Mouse (Mus musculus) neural tube, embryonic 11.5 days (tissue): ENCODE measurements around the gene Plk5. TPM values are rescaled to one million over a fixed set of nuclear protein-coding genes. Genes with fewer than 3 reads are reported as not detected.

ENCODE experiments used
- ATAC-seq: fragments of 200-750 bp; cut with Nextera tagmentation; 2 replicates; pipeline ENCODE4 v1.8.0; 2017; ENCODE audit warnings: moderate number of reproducible peaks, mild to moderate bottlenecking, moderate TSS enrichment, moderate library complexity; ENCODE audit not compliant: insufficient read depth, low FRiP score, low TSS enrichment
- DNase-seq: peaks from one replicate; pipeline ENCODE4 v3.0.0-alpha.2; 2015; ENCODE audit warnings: low spot score
- H3K27ac ChIP-seq: fragments of 300-500 bp; sonication (generic); 2 replicates; pipeline ENCODE4 v1.5.1; 2014; ENCODE audit warnings: low read depth, mild to moderate bottlenecking, low read length
- H3K27me3 ChIP-seq: fragments of 300-500 bp; sonication (generic); 2 replicates; pipeline ENCODE4 v1.6.1; 2014; ENCODE audit warnings: mild to moderate bottlenecking, low read length, mixed read lengths; ENCODE audit not compliant: control insufficient read depth, insufficient read depth
- H3K36me3 ChIP-seq: fragments of 300-500 bp; sonication (generic); 2 replicates; pipeline ENCODE4 v1.6.1; 2014; ENCODE audit warnings: mild to moderate bottlenecking, low read length, moderate library complexity, mixed read lengths; ENCODE audit not compliant: control insufficient read depth, insufficient read depth
- H3K4me1 ChIP-seq: fragments of 300-500 bp; sonication (generic); 2 replicates; pipeline ENCODE4 v1.6.1; 2014; ENCODE audit warnings: low read length, mixed read lengths; ENCODE audit not compliant: control insufficient read depth, insufficient read depth
- H3K4me2 ChIP-seq: fragments of 300-500 bp; sonication (generic); 2 replicates; pipeline ENCODE4 v1.6.1; 2014; ENCODE audit warnings: low read depth, mild to moderate bottlenecking, moderate library complexity
- H3K4me3 ChIP-seq: fragments of 300-500 bp; sonication (generic); 2 replicates; pipeline ENCODE4 v1.5.1; 2014; ENCODE audit warnings: low read depth, low read length
- H3K9ac ChIP-seq: fragments of 300-500 bp; sonication (generic); 2 replicates; pipeline ENCODE4 v1.6.1; 2014; ENCODE audit warnings: mild to moderate bottlenecking, low read length
- H3K9me3 ChIP-seq: fragments of 300-500 bp; sonication (generic); 2 replicates; pipeline ENCODE4 v1.6.1; 2016; ENCODE audit warnings: low read length; ENCODE audit not compliant: control insufficient read depth
- WGBS: fragments of 180-500 bp; shearing (Covaris S2); extraction: QIAGEN DNeasy Blood & Tissue Kit; methylation state at CpG from one replicate; pipeline ENCODE4 v1.1.7; 2014; 5-methylcytosine and 5-hydroxymethylcytosine counted together
- polyA plus RNA-seq: library from polyadenylated mRNA; unstranded; fragments of >200 nt; fragmentation: Nextera tagmentation; extraction: Ambion mirVana; gene quantifications from 2 replicates; pipeline ENCODE4 v1.2.1, GENCODE M21; 2014

Plk5 gene
- polyA plus RNA-seq, 1 experiment from 2014 or later, result 0.17 TPM

- Histone ChIP-seq H3K9ac (peak within 1 kb of the TSS; percentile 76), H3K36me3 (peaks cover 4% of the 10 kb centered on the region; the same call in 1 of the 2 replicates), H3K4me1 (peaks cover 17% of the 10 kb centered on the region), H3K9me3 (no peaks in the 10 kb centered on the region), H3K4me3 (peak within 1 kb of the TSS; percentile 91), H3K27me3 (peaks cover 13% of the 10 kb centered on the region), H3K27ac (no peak within 1 kb of the TSS), H3K4me2 (peak within 1 kb of the TSS; percentile 87)
- DNase-seq, result peak; percentile 91
- peak; percentile 45; the same call in 1 of the 2 replicates for ATAC-seq
- under 1% methylated on average over 34 of the region's 34 CpGs for WGBS
These were observed 35.9 kb upstream of the Plk5 start, which contains the start of gene 2310011J03Rik for GRCm38 (mm10) chr10:80320340-80320760. 2310011J03Rik (minus strand) TSS chr10:80320537.

GRCm38 (mm10) chr10:80321014-80321669 lies 35.1 kb upstream of the Plk5 start:
- ATAC-seq (no peak), DNase-seq (no peak)
- H3K9me3 ChIP-seq, result no peaks in the 10 kb centered on the region
- H3K4me2 ChIP-seq, result no peak overlapping the region
- H3K4me3 ChIP-seq, result no peak overlapping the region
- no peak overlapping the region for H3K27ac ChIP-seq
- no peak overlapping the region for H3K9ac ChIP-seq
- peaks cover 14% of the 10 kb centered on the region for H3K4me1 ChIP-seq
- peaks cover 7% of the 10 kb centered on the region for H3K27me3 ChIP-seq
- H3K36me3 ChIP-seq, result peaks cover 2% of the 10 kb centered on the region; the same call in 1 of the 2 replicates
- WGBS, result 82% methylated on average over 6 of the region's 6 CpGs

- H3K27ac ChIP-seq, result no peak overlapping the region
These were observed 34.3 kb upstream of the Plk5 start for GRCm38 (mm10) chr10:80321670-80322581.

GRCm38 (mm10) chr10:80322811-80323211 lies 33.4 kb upstream of the Plk5 start:
- peak overlapping the region; percentile 56; the same call in 1 of the 2 replicates for H3K9ac ChIP-seq
- no peaks in the 10 kb centered on the region for H3K27me3 ChIP-seq
- peaks cover 14% of the 10 kb centered on the region for H3K4me1 ChIP-seq
- peak overlapping the region; percentile 44 for H3K4me3 ChIP-seq
- DNase-seq (no peak), ATAC-seq (no peak)
- no peak overlapping the region for H3K27ac ChIP-seq
- no peaks in the 10 kb centered on the region for H3K9me3 ChIP-seq
- H3K36me3 ChIP-seq, result peaks cover under 1% of the 10 kb centered on the region; the same call in 1 of the 2 replicates
- peak overlapping the region; percentile 93 for H3K4me2 ChIP-seq
- 13% methylated on average over 24 of the region's 28 CpGs for WGBS

More at GRCm38 (mm10) chr10:80321670-80322581, 34.3 kb upstream of the Plk5 start:
- ATAC-seq, result no peak
- Histone ChIP-seq H3K4me1 (peaks cover 14% of the 10 kb centered on the region), H3K36me3 (peaks cover 2% of the 10 kb centered on the region; the same call in 1 of the 2 replicates), H3K4me2 (peak overlapping the region; percentile 93; the same call in 1 of the 2 replicates), H3K27me3 (no peaks in the 10 kb centered on the region; the same call in 1 of the 2 replicates), H3K9me3 (no peaks in the 10 kb centered on the region), H3K4me3 (no peak overlapping the region), H3K9ac (no peak overlapping the region; the same call in 1 of the 2 replicates)
- WGBS, result 93% methylated on average over 21 of the region's 21 CpGs
- DNase-seq, result no peak

- H3K9ac ChIP-seq, result peak overlapping the region; percentile 56
- H3K27me3 ChIP-seq, result no peaks in the 10 kb centered on the region
- 2% methylated on average over 39 of the region's 46 CpGs for WGBS
- no peaks in the 10 kb centered on the region for H3K9me3 ChIP-seq
- peaks cover 14% of the 10 kb centered on the region for H3K4me1 ChIP-seq
- H3K36me3 ChIP-seq, result no peaks in the 10 kb centered on the region
- ATAC-seq (peak; percentile 32; the same call in 1 of the 2 replicates), DNase-seq (peak; percentile 53)
- peak overlapping the region; percentile 44 for H3K4me3 ChIP-seq
- peak overlapping the region; percentile 93 for H3K4me2 ChIP-seq
- no peak overlapping the region for H3K27ac ChIP-seq
These were observed 32.8 kb upstream of the Plk5 start for GRCm38 (mm10) chr10:80323261-80324119.

GRCm38 (mm10) chr10:80324120-80325037 lies 31.9 kb upstream of the Plk5 start:
- no peaks in the 10 kb centered on the region for H3K36me3 ChIP-seq
- H3K27me3 ChIP-seq, result no peaks in the 10 kb centered on the region
- H3K4me2 ChIP-seq, result no peak overlapping the region; the same call in 1 of the 2 replicates
- no peak overlapping the region for H3K9ac ChIP-seq
- H3K27ac ChIP-seq, result no peak overlapping the region
- DNase-seq, result no peak
- ATAC-seq, result no peak
- WGBS, result 81% methylated on average over 17 of the region's 17 CpGs
- no peaks in the 10 kb centered on the region for H3K9me3 ChIP-seq
- H3K4me1 ChIP-seq, result peaks cover 13% of the 10 kb centered on the region
- no peak overlapping the region for H3K4me3 ChIP-seq

- no peak for ATAC-seq
- 77% methylated on average over 21 of the region's 21 CpGs for WGBS
- H3K4me3 ChIP-seq, result no peak overlapping the region
These were observed 31.2 kb upstream of the Plk5 start for GRCm38 (mm10) chr10:80325045-80325444.

More at GRCm38 (mm10) chr10:80325045-80325444, 31.2 kb upstream of the Plk5 start:
- H3K27me3 ChIP-seq, result no peaks in the 10 kb centered on the region
- H3K4me2 ChIP-seq, result no peak overlapping the region
- no peaks in the 10 kb centered on the region for H3K36me3 ChIP-seq
- no peak overlapping the region for H3K9ac ChIP-seq
- H3K27ac ChIP-seq, result no peak overlapping the region
- no peaks in the 10 kb centered on the region for H3K9me3 ChIP-seq
- DNase-seq, result no peak
- H3K4me1 ChIP-seq, result peaks cover 8% of the 10 kb centered on the region
